ENCODE assay signal across 8 mouse cellular contexts in genomic region chr4:109977148-109978067, GRCm38 (mm10). TPM values are rescaled to one million over a fixed set of nuclear protein-coding genes. Genes with fewer than 3 reads are reported as not detected.
DNase-seq lines count a peak whose midpoint lies in the region; ATAC-seq and TF ChIP-seq lines count a peak whose summit lies in the region.
"Had no signal": no experiment of that assay in that cellular context is flagged by ENCODE, and none has a peak within 500 bp of the region (broad histone marks: within the 10 kb centered on the region; RNA-seq: fewer than 3 reads in every experiment).

Dmrta2 (plus strand) TSS chr4:109978053.

- DNase-seq in left cerebral cortex, postnatal 10 days (ENCODE audit: extremely low spot score in 1 of 2, low spot score in 2 of 2) = peak; percentile 53 to 62
- no peak for DNase-seq in left cerebral cortex, adult 18-20 months (ENCODE audit: low spot score in 2 of 2)
- peak; percentile 86 for DNase-seq in embryo, embryonic 10 days (ENCODE audit: low spot score)
- no peak for DNase-seq in heart, postnatal 0 days (ENCODE audit: low spot score)
- no peak for DNase-seq in liver, embryonic 13.5 days
- DNase-seq in adrenal gland, postnatal 4 days (ENCODE audit: low spot score in 2 of 2) = no peak

- H3K27ac ChIP-seq in heart, postnatal 0 days (ENCODE audit: low read depth) = no peak within 1 kb of the TSS
- no peak within 1 kb of the TSS for H3K27ac ChIP-seq in liver, embryonic 13.5 days
- no peak within 1 kb of the TSS for H3K27ac ChIP-seq in stomach, embryonic 15.5 days

- H3K27me3 ChIP-seq in heart, postnatal 0 days (ENCODE audit: control insufficient read depth, insufficient read depth, low read length) = peaks cover 100% of the 10 kb centered on the region
- H3K27me3 ChIP-seq in liver, embryonic 13.5 days = peaks cover 99% of the 10 kb centered on the region
- H3K27me3 ChIP-seq in stomach, embryonic 15.5 days (replicated peaks) = peaks cover 98% of the 10 kb centered on the region

- H3K9ac ChIP-seq in heart, postnatal 0 days (replicated peaks; ENCODE audit: low read depth, low read length) = no peak within 1 kb of the TSS
- H3K9ac ChIP-seq in liver, embryonic 13.5 days = no peak within 1 kb of the TSS
- no peak within 1 kb of the TSS for H3K9ac ChIP-seq in stomach, embryonic 15.5 days

- H3K9me3 ChIP-seq in heart, postnatal 0 days (replicated peaks; ENCODE audit: control insufficient read depth, low read length) = no peaks in the 10 kb centered on the region; the same call in 1 of the 2 replicates
- H3K9me3 ChIP-seq in liver, embryonic 13.5 days (replicated peaks) = no peaks in the 10 kb centered on the region
- no peaks in the 10 kb centered on the region for H3K9me3 ChIP-seq in stomach, embryonic 15.5 days

- no peak for TF ChIP-seq CTCF in heart, postnatal 0 days (IDR thresholded peaks at IDR 0.05; ENCODE audit: low read depth)

- intact Hi-C loops in left cerebral cortex, postnatal 10 days (cut with DNase I) = loop anchor here (5.0 kb wide), 1 partner anchor 215 kb away; no protein-coding TSS in a partner anchor

- no peak for TF ChIP-seq EP300 in heart, postnatal 0 days (IDR thresholded peaks at IDR 0.05; ENCODE audit: low read depth)

- peak within 1 kb of the TSS; percentile 64 for H3K4me2 ChIP-seq in heart, postnatal 0 days (ENCODE audit: low read depth, low read length)
- H3K4me2 ChIP-seq in liver, embryonic 13.5 days = peak within 1 kb of the TSS; percentile 54
- H3K4me2 ChIP-seq in stomach, embryonic 15.5 days = peak within 1 kb of the TSS; percentile 60

- peak; percentile 12; the same call in 1 of the 2 replicates for ATAC-seq in heart, postnatal 0 days (ENCODE audit: insufficient read depth, low read depth)
- ATAC-seq in liver, embryonic 13.5 days (ENCODE audit: low read depth) = 0 out of 2 replicates have a peak, but pooled peaks have one; percentile 11
- peak; percentile 33; the same call in 1 of the 2 replicates for ATAC-seq in stomach, embryonic 15.5 days (ENCODE audit: insufficient read depth, low FRiP score, low read depth)

- no peaks in the 10 kb centered on the region for H3K36me3 ChIP-seq in heart, postnatal 0 days (replicated peaks; ENCODE audit: control insufficient read depth, insufficient read depth, low read length)
- H3K36me3 ChIP-seq in liver, embryonic 13.5 days = no peaks in the 10 kb centered on the region
- H3K36me3 ChIP-seq in stomach, embryonic 15.5 days = no peaks in the 10 kb centered on the region

- 1% methylated on average over 61 of the region's 64 CpGs for WGBS in heart, postnatal 0 days
- WGBS in liver, embryonic 13.5 days (ENCODE audit: insufficient replicate concordance) = 2% methylated on average over 64 of the region's 64 CpGs
- 1% methylated on average over 64 of the region's 64 CpGs for WGBS in stomach, embryonic 15.5 days

- H3K4me1 ChIP-seq in heart, postnatal 0 days (ENCODE audit: control insufficient read depth, insufficient read depth) = peaks cover 19% of the 10 kb centered on the region; the same call in 1 of the 2 replicates
- H3K4me1 ChIP-seq in liver, embryonic 13.5 days (replicated peaks) = peaks cover 18% of the 10 kb centered on the region
- peaks cover 34% of the 10 kb centered on the region for H3K4me1 ChIP-seq in stomach, embryonic 15.5 days

- H3K4me3 ChIP-seq in heart, postnatal 0 days (ENCODE audit: low read depth, low read length) = peak within 1 kb of the TSS; percentile 48
- H3K4me3 ChIP-seq in liver, embryonic 13.5 days (replicated peaks) = peak within 1 kb of the TSS; percentile 37
- H3K4me3 ChIP-seq in stomach, embryonic 15.5 days (replicated peaks) = peak within 1 kb of the TSS; percentile 38
- H3K4me3 ChIP-seq: erythroblast, embryonic 14.5 days had no signal

RNA-seq across cellular contexts. Expression of gene Dmrta2, which starts in this region (rescaled TPM):
- 1 to 10 TPM; 2.4 to 2.8 TPM for total RNA-seq in left cerebral cortex, postnatal 10 days (2021)
- 1 to 10 TPM; 2.1 to 2.6 TPM for total RNA-seq in left cerebral cortex, adult 18-20 months (2021)
- total RNA-seq in heart, postnatal 0 days (2014; rRNA removed; ENCODE audit: low replicate concordance) = 0.81 TPM in 1 of 2 replicates, not detected in the other
- polyA plus RNA-seq in heart, postnatal 0 days (2015; fragmentation: Nextera tagmentation; extraction: Ambion mirVana) = 0.04 TPM in 1 of 2 replicates, not detected in the other
- polyA plus RNA-seq in liver, embryonic 13.5 days (2015; fragmentation: Nextera tagmentation; extraction: Ambion mirVana) = not detected in 2 replicates
- polyA plus RNA-seq in stomach, embryonic 15.5 days (2015; fragmentation: Nextera tagmentation; extraction: Ambion mirVana) = 0.09 TPM in 1 of 2 replicates, not detected in the other
- total RNA-seq in adrenal gland, postnatal 4 days (2021) = under 1 TPM; 0.37 to 0.62 TPM

Comparison
In these comparisons a context has a peak if more than half of its experiments do, and no peak if none do; other contexts are left out.
1. DNase-seq: peak in left cerebral cortex, postnatal 10 days (2 of 2) and embryo, embryonic 10 days (single experiment); none in left cerebral cortex, adult 18-20 months (0 of 2), heart, postnatal 0 days (single experiment), liver, embryonic 13.5 days (single experiment) and adrenal gland, postnatal 4 days (0 of 2).
2. Peak in ATAC-seq, H3K4me3 ChIP-seq and H3K4me2 ChIP-seq in heart, postnatal 0 days; RNA of the gene not detected or under 1 TPM.
3. Peak in ATAC-seq, H3K4me3 ChIP-seq and H3K4me2 ChIP-seq in liver, embryonic 13.5 days; RNA of the gene not detected or under 1 TPM.
4. Peak in ATAC-seq, H3K4me3 ChIP-seq and H3K4me2 ChIP-seq in stomach, embryonic 15.5 days; RNA of the gene not detected or under 1 TPM.
5. Peak in every context shown above with its lines, with median percentiles within 50 percentile points of each other: ATAC-seq, H3K4me2 ChIP-seq and H3K4me3 ChIP-seq.